Mouse (Mus musculus): ENCODE measurements around the gene Gng13. TPM values are rescaled to one million over a fixed set of nuclear protein-coding genes. Genes with fewer than 3 reads are reported as not detected.

Gene Gng13
- total RNA-seq (2014; rRNA removed) = 34.4 and 42.2 TPM in 2 replicates
- 21.0 and 25.8 TPM in 2 replicates for polyA plus RNA-seq (2015; fragmentation: Nextera tagmentation; extraction: Ambion mirVana)

DNA sequence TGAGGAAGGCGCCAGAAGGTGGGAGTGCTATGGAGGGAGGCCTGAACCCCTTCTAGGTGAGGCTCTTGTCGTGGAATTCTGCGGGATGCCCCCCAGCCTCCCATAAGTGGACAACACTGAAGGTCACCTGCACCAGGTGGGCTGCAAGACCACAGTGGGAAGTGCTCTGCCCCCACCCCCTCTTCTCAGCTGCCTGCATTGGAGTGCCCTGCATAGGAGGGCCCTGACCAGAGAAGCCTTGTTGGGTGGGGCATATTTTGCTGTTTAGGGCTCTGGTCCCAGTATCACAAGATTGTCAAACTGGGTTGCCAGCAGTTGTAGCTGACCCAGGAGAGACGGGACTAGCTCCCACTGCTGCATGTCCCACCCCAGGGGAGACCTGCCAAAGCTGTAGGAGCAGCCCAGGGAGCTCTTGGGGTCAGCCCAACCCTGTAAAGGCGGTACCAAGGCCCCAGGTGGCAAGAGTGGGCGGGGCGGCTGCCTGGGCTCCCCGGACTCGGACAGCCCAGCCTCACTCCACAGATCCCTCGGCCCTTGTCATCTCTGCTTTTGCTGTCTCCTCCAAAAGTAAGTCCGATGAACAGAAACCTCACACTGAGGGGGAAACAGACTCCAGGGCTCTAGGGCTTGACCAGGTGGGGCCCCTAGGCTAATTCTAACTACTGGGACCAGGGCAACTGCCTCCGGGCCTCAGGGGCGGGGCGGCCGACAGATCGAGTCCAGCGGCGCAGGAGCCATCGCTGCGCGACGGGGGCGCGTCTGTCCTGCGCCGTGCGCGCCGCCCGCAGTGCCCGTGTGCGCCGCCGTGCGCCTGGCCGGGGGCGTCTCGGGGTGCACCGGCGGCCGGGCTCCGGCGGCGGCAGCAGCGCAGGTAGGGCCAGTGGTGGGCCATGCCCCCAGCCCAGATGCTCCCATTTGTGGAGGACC, at the start of gene Gng13:
TSS of gene Gng13 (plus strand) at position 461 of the 927 bp plus-strand sequence.
- no peak for DNase-seq (ENCODE audit: low spot score)
- Histone ChIP-seq H3K9ac (replicated peaks; ENCODE audit: low read length, poor library complexity, severe bottlenecking) (peak within 1 kb of the TSS; percentile 52; the same call in 1 of the 2 replicates), H3K27me3 (ENCODE audit: insufficient read depth, low read length) (peaks cover 16% of the 10 kb centered on the region), H3K4me3 (ENCODE audit: low read depth, low read length) (peak within 1 kb of the TSS; percentile 44), H3K27ac (ENCODE audit: low read depth, low read length) (no peak within 1 kb of the TSS), H3K36me3 (ENCODE audit: insufficient read depth, low read length) (no peaks in the 10 kb centered on the region; the same call in 1 of the 2 replicates), H3K4me2 (ENCODE audit: low read depth, low read length, poor library complexity, severe bottlenecking) (peak within 1 kb of the TSS; percentile 87), H3K9me3 (ENCODE audit: low read length) (no peaks in the 10 kb centered on the region), H3K4me1 (ENCODE audit: insufficient read depth, low read length) (no peaks in the 10 kb centered on the region)
- TF ChIP-seq CTCF (IDR thresholded peaks at IDR 0.05) = no peak
- WGBS = 2% methylated on average over 45 of the region's 45 CpGs
- peak; percentile 36; the same call in 1 of the 2 replicates for ATAC-seq (ENCODE audit: low FRiP score)

GRCm38 (mm10) chr17:25668481-25669055, 48.4 kb upstream of the Gng13 start:
- TF ChIP-seq CTCF (IDR thresholded peaks at IDR 0.05) = no peak
- DNase-seq (ENCODE audit: low spot score) (no peak), ATAC-seq (ENCODE audit: low FRiP score) (no peak)
- no peaks in the 10 kb centered on the region for H3K4me1 ChIP-seq (ENCODE audit: insufficient read depth, low read length)
- WGBS = 69% methylated on average over 7 of the region's 7 CpGs
- H3K36me3 ChIP-seq (ENCODE audit: insufficient read depth, low read length) = no peaks in the 10 kb centered on the region
- no peak overlapping the region for H3K4me2 ChIP-seq (ENCODE audit: low read depth, low read length, poor library complexity, severe bottlenecking)
- no peaks in the 10 kb centered on the region for H3K9me3 ChIP-seq (ENCODE audit: low read length)
- no peak overlapping the region for H3K4me3 ChIP-seq (ENCODE audit: low read depth, low read length)
- H3K27ac ChIP-seq (ENCODE audit: low read depth, low read length) = no peak overlapping the region
- no peaks in the 10 kb centered on the region for H3K27me3 ChIP-seq (ENCODE audit: insufficient read depth, low read length)
- H3K9ac ChIP-seq (replicated peaks; ENCODE audit: low read length, poor library complexity, severe bottlenecking) = no peak overlapping the region

DNA sequence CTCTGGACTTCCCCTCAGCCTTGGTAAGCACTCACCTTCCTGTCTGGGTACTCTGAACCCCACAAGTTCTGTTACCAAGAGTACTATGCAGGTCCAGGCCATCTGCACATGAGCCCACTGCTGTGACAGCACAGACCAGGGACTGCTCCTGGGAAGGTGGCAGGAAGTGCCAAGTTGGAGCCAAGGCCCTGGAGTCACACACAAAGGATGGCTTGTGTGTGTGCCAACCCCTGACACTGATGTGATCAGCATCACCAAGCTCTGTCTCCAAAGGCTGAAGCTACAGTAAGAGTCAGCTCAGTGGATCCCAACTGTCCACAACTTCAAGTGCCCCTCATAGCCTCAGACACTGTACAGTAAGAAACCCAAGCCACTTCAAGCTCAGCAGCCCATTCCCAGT, 44.0 kb upstream of the Gng13 start:
- DNase-seq (ENCODE audit: low spot score) (peak; percentile 67), ATAC-seq (ENCODE audit: low FRiP score) (no peak)
- TF ChIP-seq CTCF (IDR thresholded peaks at IDR 0.05) = no peak
- Histone ChIP-seq H3K27me3 (ENCODE audit: insufficient read depth, low read length) (no peaks in the 10 kb centered on the region), H3K27ac (ENCODE audit: low read depth, low read length) (no peak overlapping the region), H3K9me3 (ENCODE audit: low read length) (no peaks in the 10 kb centered on the region), H3K4me2 (ENCODE audit: low read depth, low read length, poor library complexity, severe bottlenecking) (no peak overlapping the region), H3K36me3 (ENCODE audit: insufficient read depth, low read length) (no peaks in the 10 kb centered on the region), H3K4me1 (ENCODE audit: insufficient read depth, low read length) (no peaks in the 10 kb centered on the region), H3K4me3 (ENCODE audit: low read depth, low read length) (no peak overlapping the region), H3K9ac (replicated peaks; ENCODE audit: low read length, poor library complexity, severe bottlenecking) (no peak overlapping the region)

DNA sequence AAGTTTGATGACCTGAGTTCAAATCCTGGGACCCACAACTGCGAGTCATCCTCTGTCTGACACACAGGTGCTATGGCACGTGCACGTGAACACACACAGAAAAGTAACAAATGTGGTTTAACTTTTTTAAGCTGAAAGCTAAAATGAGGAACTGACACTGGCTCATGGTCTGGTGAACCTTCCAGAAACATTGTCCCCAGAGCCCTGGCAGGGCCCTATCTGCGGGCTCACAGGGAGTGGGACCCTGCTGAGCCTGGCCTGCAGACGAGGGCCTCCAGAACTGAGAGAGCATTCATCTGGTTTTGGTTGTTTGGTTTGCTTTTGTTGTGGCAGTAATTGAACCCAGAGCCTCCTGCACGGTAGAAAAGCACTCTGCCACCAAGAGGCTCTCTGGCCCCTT, 39.0 kb upstream of the Gng13 start:
- ATAC-seq (ENCODE audit: low FRiP score) (no peak), DNase-seq (ENCODE audit: low spot score) (no peak)
- Histone ChIP-seq H3K27me3 (ENCODE audit: insufficient read depth, low read length) (no peaks in the 10 kb centered on the region), H3K4me3 (ENCODE audit: low read depth, low read length) (no peak overlapping the region), H3K4me2 (ENCODE audit: low read depth, low read length, poor library complexity, severe bottlenecking) (no peak overlapping the region), H3K9ac (replicated peaks; ENCODE audit: low read length, poor library complexity, severe bottlenecking) (no peak overlapping the region), H3K4me1 (ENCODE audit: insufficient read depth, low read length) (no peaks in the 10 kb centered on the region), H3K27ac (ENCODE audit: low read depth, low read length) (no peak overlapping the region), H3K36me3 (ENCODE audit: insufficient read depth, low read length) (no peaks in the 10 kb centered on the region), H3K9me3 (ENCODE audit: low read length) (no peaks in the 10 kb centered on the region)
- TF ChIP-seq CTCF (IDR thresholded peaks at IDR 0.05) = no peak
- WGBS = 60% methylated on average over 6 of the region's 6 CpGs

DNA sequence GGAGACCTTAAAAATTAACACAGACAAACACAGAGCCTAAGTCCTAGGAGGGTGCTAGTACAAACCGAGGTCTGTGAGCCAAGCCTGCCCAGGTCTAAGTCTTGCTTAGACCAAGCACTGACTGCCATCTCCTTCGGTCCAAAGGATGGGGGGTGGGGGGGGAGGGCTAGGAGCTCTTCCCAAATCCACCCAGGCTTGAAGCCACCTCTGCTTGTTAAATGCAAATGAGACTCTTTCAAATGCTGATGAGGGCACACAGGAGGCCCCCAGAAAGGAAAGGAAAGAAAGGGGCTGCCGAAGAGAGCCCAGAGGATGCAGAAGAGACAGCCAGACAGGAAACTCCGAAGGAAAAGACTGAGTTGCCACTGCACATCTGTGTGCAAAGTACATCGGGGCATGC, 37.2 kb upstream of the Gng13 start:
- no peak overlapping the region for H3K4me3 ChIP-seq (ENCODE audit: low read depth, low read length)
- no peaks in the 10 kb centered on the region for H3K36me3 ChIP-seq (ENCODE audit: insufficient read depth, low read length)
- no peak overlapping the region for H3K27ac ChIP-seq (ENCODE audit: low read depth, low read length)
- H3K9ac ChIP-seq (replicated peaks; ENCODE audit: low read length, poor library complexity, severe bottlenecking) = no peak overlapping the region
- no peaks in the 10 kb centered on the region for H3K9me3 ChIP-seq (ENCODE audit: low read length)
- H3K27me3 ChIP-seq (ENCODE audit: insufficient read depth, low read length) = no peaks in the 10 kb centered on the region
- ATAC-seq (ENCODE audit: low FRiP score) (no peak), DNase-seq (ENCODE audit: low spot score) (no peak)
- H3K4me2 ChIP-seq (ENCODE audit: low read depth, low read length, poor library complexity, severe bottlenecking) = no peak overlapping the region
- TF ChIP-seq CTCF (IDR thresholded peaks at IDR 0.05) = no peak
- 3% methylated on average over 5 of the region's 5 CpGs for WGBS
- no peaks in the 10 kb centered on the region for H3K4me1 ChIP-seq (ENCODE audit: insufficient read depth, low read length)

GRCm38 (mm10) chr17:25681636-25682035, 35.3 kb upstream of the Gng13 start:
- Histone ChIP-seq H3K27ac (ENCODE audit: low read depth, low read length) (no peak overlapping the region), H3K9me3 (ENCODE audit: low read length) (no peaks in the 10 kb centered on the region), H3K4me2 (ENCODE audit: low read depth, low read length, poor library complexity, severe bottlenecking) (no peak overlapping the region), H3K4me3 (ENCODE audit: low read depth, low read length) (no peak overlapping the region), H3K36me3 (ENCODE audit: insufficient read depth, low read length) (no peaks in the 10 kb centered on the region), H3K9ac (replicated peaks; ENCODE audit: low read length, poor library complexity, severe bottlenecking) (no peak overlapping the region), H3K27me3 (ENCODE audit: insufficient read depth, low read length) (no peaks in the 10 kb centered on the region), H3K4me1 (ENCODE audit: insufficient read depth, low read length) (no peaks in the 10 kb centered on the region)
- no peak for TF ChIP-seq CTCF (IDR thresholded peaks at IDR 0.05)
- ATAC-seq (ENCODE audit: low FRiP score) (no peak), DNase-seq (ENCODE audit: low spot score) (no peak)
- 76% methylated on average over 4 of the region's 4 CpGs for WGBS

Measured in midbrain, postnatal 0 days (tissue).